Mouse (Mus musculus): ENCODE results near the gene Zglp1. TPM values are rescaled to one million over a fixed set of nuclear protein-coding genes. Genes with fewer than 3 reads are reported as not detected.
"Not testable (repeated sequence)": the region's sequence is repeated elsewhere in the genome, so short reads cannot be mapped to it uniquely, and the experiment has no call there.

The Zglp1 gene
- polyA plus RNA-seq, 1 experiment from 2014 or later: 0.39 TPM

GRCm38 (mm10) chr9:21051578-21051977 lies 15.3 kb downstream of the Zglp1 start:
- H3K4me3 ChIP-seq (replicated peaks): no peak overlapping the region
- no peak overlapping the region for H3K9ac ChIP-seq
- no peak overlapping the region for H3K27ac ChIP-seq (replicated peaks)
- H3K36me3 ChIP-seq: no peaks in the 10 kb centered on the region
- no peak for ATAC-seq (ENCODE audit: insufficient number of reproducible peaks, low FRiP score, low TSS enrichment, low read depth)
- 63% methylated on average over 10 of the region's 10 CpGs for WGBS
- no peaks in the 10 kb centered on the region for H3K4me1 ChIP-seq
- no peak overlapping the region for H3K4me2 ChIP-seq (replicated peaks)
- no peaks in the 10 kb centered on the region for H3K9me3 ChIP-seq (replicated peaks)
- no peaks in the 10 kb centered on the region for H3K27me3 ChIP-seq

- Histone ChIP-seq H3K4me2 (replicated peaks) (no peak overlapping the region), H3K36me3 (no peaks in the 10 kb centered on the region), H3K9ac (no peak overlapping the region), H3K27me3 (peaks cover 5% of the 10 kb centered on the region; the same call in 1 of the 2 replicates), H3K9me3 (replicated peaks) (no peaks in the 10 kb centered on the region), H3K4me3 (replicated peaks) (no peak overlapping the region), H3K4me1 (no peaks in the 10 kb centered on the region), H3K27ac (replicated peaks) (no peak overlapping the region)
- ATAC-seq (ENCODE audit: insufficient number of reproducible peaks, low FRiP score, low TSS enrichment, low read depth): no peak
- WGBS: 78% methylated on average over 3 of the region's 3 CpGs
Observed at GRCm38 (mm10) chr9:21045235-21045634, 21.7 kb downstream of the Zglp1 start.

DNA sequence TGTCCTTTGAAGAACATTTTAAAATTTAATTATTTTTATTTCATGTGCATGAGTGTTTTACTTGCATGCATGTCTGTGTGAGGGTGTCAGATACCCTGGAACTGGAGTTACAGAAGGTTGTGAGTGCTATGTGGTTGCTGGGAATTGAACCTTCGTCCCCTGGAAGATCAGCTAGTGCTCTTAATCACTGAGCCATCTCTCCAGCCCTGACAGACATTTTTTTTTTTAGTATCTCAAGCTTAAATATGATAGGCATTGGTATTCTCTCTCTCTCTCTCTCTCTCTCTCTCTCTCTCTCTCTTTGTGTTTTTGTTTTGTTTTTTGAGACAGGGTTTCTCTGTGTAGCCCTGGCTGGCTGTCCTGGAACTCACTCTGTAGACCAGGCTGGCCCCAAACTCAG lies 22.1 kb downstream of the Zglp1 start:
- H3K9ac ChIP-seq; H3K27me3 ChIP-seq; H3K4me1 ChIP-seq; H3K9me3 ChIP-seq (replicated peaks); H3K27ac ChIP-seq (replicated peaks); H3K36me3 ChIP-seq; H3K4me3 ChIP-seq (replicated peaks); H3K4me2 ChIP-seq (replicated peaks); ATAC-seq (ENCODE audit: insufficient number of reproducible peaks, low FRiP score, low TSS enrichment, low read depth): not testable (repeated sequence)
- WGBS: 61% methylated on average over 1 of the region's 1 CpGs

DNA sequence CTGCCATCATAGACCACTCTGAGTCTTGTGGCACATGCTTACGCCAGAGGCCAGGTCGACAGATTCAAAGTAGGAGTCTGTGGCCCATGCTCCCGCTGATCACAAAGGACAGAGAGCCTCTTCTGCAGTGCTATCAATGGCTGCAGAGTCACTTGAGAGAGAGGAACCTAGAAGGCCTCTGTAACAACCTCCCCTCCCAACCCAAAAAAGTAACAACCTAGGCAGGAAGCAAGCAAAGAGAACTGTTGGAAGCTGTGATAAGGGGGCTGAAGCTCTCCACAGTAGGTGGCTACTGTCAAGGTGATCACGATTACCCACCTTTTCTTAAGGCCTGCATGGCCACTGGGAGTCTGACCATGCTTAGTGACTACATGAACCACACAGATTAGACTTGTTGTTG lies 23.3 kb downstream of the Zglp1 start:
- Histone ChIP-seq H3K27ac (replicated peaks) (no peak overlapping the region), H3K4me1 (no peaks in the 10 kb centered on the region), H3K27me3 (peaks cover 21% of the 10 kb centered on the region), H3K4me2 (replicated peaks) (no peak overlapping the region), H3K4me3 (replicated peaks) (no peak overlapping the region), H3K9ac (no peak overlapping the region), H3K9me3 (replicated peaks) (no peaks in the 10 kb centered on the region), H3K36me3 (no peaks in the 10 kb centered on the region)
- 81% methylated on average over 4 of the region's 4 CpGs for WGBS
- ATAC-seq (ENCODE audit: insufficient number of reproducible peaks, low FRiP score, low TSS enrichment, low read depth): no peak

GRCm38 (mm10) chr9:21041308-21041707 lies 25.6 kb downstream of the Zglp1 start:
- Histone ChIP-seq H3K27ac (replicated peaks) (no peak overlapping the region), H3K9ac (no peak overlapping the region), H3K9me3 (replicated peaks) (no peaks in the 10 kb centered on the region), H3K36me3 (no peaks in the 10 kb centered on the region), H3K4me1 (peaks cover 15% of the 10 kb centered on the region), H3K4me2 (replicated peaks) (no peak overlapping the region), H3K4me3 (replicated peaks) (no peak overlapping the region), H3K27me3 (peaks cover 43% of the 10 kb centered on the region)
- 28% methylated on average over 4 of the region's 4 CpGs for WGBS
- no peak for ATAC-seq (ENCODE audit: insufficient number of reproducible peaks, low FRiP score, low TSS enrichment, low read depth)

GRCm38 (mm10) chr9:21039779-21040178 lies 27.1 kb downstream of the Zglp1 start:
- H3K27me3 ChIP-seq: peaks cover 58% of the 10 kb centered on the region
- no peak overlapping the region for H3K27ac ChIP-seq (replicated peaks)
- ATAC-seq (ENCODE audit: insufficient number of reproducible peaks, low FRiP score, low TSS enrichment, low read depth): no peak
- H3K4me1 ChIP-seq: peaks cover 19% of the 10 kb centered on the region
- no peaks in the 10 kb centered on the region for H3K9me3 ChIP-seq (replicated peaks)
- H3K9ac ChIP-seq: no peak overlapping the region
- no peaks in the 10 kb centered on the region for H3K36me3 ChIP-seq
- H3K4me2 ChIP-seq (replicated peaks): no peak overlapping the region
- WGBS: 61% methylated on average over 3 of the region's 3 CpGs
- H3K4me3 ChIP-seq (replicated peaks): no peak overlapping the region

- peak overlapping the region; percentile 72 for H3K4me2 ChIP-seq (replicated peaks)
- H3K9ac ChIP-seq: no peak overlapping the region
- peaks cover 80% of the 10 kb centered on the region for H3K27me3 ChIP-seq
- no peaks in the 10 kb centered on the region for H3K9me3 ChIP-seq (replicated peaks)
- H3K4me3 ChIP-seq (replicated peaks): peak overlapping the region; percentile 40
- no peaks in the 10 kb centered on the region for H3K36me3 ChIP-seq
- no peak; the same call in 1 of the 2 replicates for ATAC-seq (ENCODE audit: insufficient number of reproducible peaks, low FRiP score, low TSS enrichment, low read depth)
- 1% methylated on average over 31 of the region's 31 CpGs for WGBS
- peaks cover 35% of the 10 kb centered on the region for H3K4me1 ChIP-seq
- no peak overlapping the region for H3K27ac ChIP-seq (replicated peaks)
Observed at GRCm38 (mm10) chr9:21037481-21037891, 29.4 kb downstream of the Zglp1 start.

DNA sequence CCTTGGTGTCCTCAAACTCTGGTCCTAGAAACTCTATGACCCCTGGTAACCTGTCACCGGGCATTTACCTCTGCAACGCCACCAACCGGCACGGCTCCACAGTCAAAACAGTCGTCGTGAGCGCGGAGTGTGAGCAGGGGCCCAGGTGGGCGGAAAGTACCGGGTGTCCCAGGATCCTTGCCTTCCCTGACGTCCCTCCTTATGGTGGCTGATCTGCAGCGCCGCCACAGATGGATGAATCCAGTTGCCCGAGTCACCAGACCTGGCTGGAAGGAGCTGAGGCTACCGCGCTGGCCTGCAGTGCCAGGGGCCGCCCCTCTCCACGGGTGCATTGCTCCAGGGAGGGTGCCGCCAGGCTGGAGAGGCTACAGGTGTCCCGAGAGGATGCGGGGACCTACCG lies 30.2 kb downstream of the Zglp1 start:
- peak overlapping the region; percentile 40; the same call in 1 of the 2 replicates for H3K4me3 ChIP-seq (replicated peaks)
- 1% methylated on average over 22 of the region's 22 CpGs for WGBS
- H3K4me2 ChIP-seq (replicated peaks): peak overlapping the region; percentile 72; the same call in 1 of the 2 replicates
- no peaks in the 10 kb centered on the region for H3K9me3 ChIP-seq (replicated peaks)
- H3K36me3 ChIP-seq: no peaks in the 10 kb centered on the region
- no peak overlapping the region for H3K27ac ChIP-seq (replicated peaks)
- peaks cover 43% of the 10 kb centered on the region for H3K4me1 ChIP-seq
- no peak overlapping the region for H3K9ac ChIP-seq
- no peak for ATAC-seq (ENCODE audit: insufficient number of reproducible peaks, low FRiP score, low TSS enrichment, low read depth)
- peaks cover 88% of the 10 kb centered on the region for H3K27me3 ChIP-seq

DNA sequence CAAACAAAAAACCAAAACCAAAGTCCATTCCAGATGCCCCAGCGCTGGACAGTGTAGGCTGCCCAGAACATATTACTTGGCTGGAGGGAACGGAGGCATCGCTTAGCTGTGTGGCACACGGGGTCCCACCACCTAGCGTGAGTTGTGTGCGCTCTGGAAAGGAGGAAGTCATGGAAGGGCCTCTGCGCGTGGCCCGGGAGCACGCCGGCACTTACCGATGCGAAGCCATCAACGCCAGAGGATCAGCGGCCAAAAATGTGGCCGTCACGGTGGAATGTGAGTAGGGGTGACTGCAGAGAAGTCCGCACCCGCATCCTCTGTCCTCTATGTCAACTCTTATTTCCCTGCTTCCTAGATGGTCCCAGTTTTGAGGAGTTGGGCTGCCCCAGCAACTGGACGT lies 30.7 kb downstream of the Zglp1 start:
- no peak overlapping the region for H3K9ac ChIP-seq

GRCm38 (mm10) chr9:21035586-21035985 lies 31.3 kb downstream of the Zglp1 start:
- WGBS: 24% methylated on average over 9 of the region's 9 CpGs
- Histone ChIP-seq H3K9me3 (replicated peaks) (no peaks in the 10 kb centered on the region), H3K36me3 (no peaks in the 10 kb centered on the region), H3K27ac (replicated peaks) (no peak overlapping the region), H3K27me3 (peaks cover 88% of the 10 kb centered on the region), H3K4me3 (replicated peaks) (no peak overlapping the region), H3K4me1 (peaks cover 50% of the 10 kb centered on the region), H3K9ac (no peak overlapping the region), H3K4me2 (replicated peaks) (no peak overlapping the region)
- no peak for ATAC-seq (ENCODE audit: insufficient number of reproducible peaks, low FRiP score, low TSS enrichment, low read depth)

More for the DNA sequence above, 30.7 kb downstream of the Zglp1 start:
- H3K36me3 ChIP-seq: no peaks in the 10 kb centered on the region
- no peak for ATAC-seq (ENCODE audit: insufficient number of reproducible peaks, low FRiP score, low TSS enrichment, low read depth)
- H3K9me3 ChIP-seq (replicated peaks): no peaks in the 10 kb centered on the region
- H3K27ac ChIP-seq (replicated peaks): no peak overlapping the region
- H3K27me3 ChIP-seq: peaks cover 89% of the 10 kb centered on the region
- H3K4me1 ChIP-seq: peaks cover 45% of the 10 kb centered on the region
- 11% methylated on average over 20 of the region's 20 CpGs for WGBS
- no peak overlapping the region for H3K4me3 ChIP-seq (replicated peaks)
- 0 out of 2 replicates have a peak overlapping the region, but pooled peaks have one; percentile 72 for H3K4me2 ChIP-seq (replicated peaks)

DNA sequence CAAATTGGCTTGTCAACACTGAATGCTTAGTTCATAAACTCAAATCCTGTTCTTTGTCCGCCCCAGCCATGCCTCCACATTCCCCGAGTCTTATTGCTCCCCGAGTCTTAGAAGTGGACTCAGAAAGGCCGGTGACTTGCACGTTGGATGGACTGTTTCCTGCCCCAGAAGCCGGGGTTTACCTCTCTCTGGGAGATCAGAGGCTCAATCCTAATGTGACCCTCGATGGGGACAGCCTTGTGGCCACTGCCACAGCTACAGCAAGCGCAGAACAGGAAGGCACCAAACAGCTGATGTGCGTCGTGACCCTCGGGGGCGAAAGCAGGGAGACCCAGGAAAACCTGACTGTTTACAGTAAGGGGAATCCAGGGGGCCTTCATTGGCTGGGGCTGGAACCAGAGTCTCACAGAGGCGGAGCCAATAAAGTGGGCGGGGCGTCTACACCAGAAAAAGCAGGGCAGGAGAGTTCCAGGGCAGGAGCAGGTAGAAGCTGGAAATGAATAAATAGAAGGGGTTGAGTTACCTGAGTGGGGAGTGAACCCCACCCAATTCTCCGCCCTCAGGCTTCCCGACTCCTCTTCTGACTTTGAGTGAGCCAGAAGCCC lies 32.3 kb downstream of the Zglp1 start:
- Histone ChIP-seq H3K27me3 (peaks cover 86% of the 10 kb centered on the region), H3K9me3 (replicated peaks) (no peaks in the 10 kb centered on the region), H3K4me3 (replicated peaks) (0 out of 2 replicates have a peak overlapping the region, but pooled peaks have one; percentile 3), H3K9ac (no peak overlapping the region), H3K36me3 (no peaks in the 10 kb centered on the region), H3K4me1 (peaks cover 59% of the 10 kb centered on the region), H3K27ac (replicated peaks) (no peak overlapping the region), H3K4me2 (replicated peaks) (no peak overlapping the region)
- WGBS: 4% methylated on average over 17 of the region's 17 CpGs
- no peak for ATAC-seq (ENCODE audit: insufficient number of reproducible peaks, low FRiP score, low TSS enrichment, low read depth)

DNA sequence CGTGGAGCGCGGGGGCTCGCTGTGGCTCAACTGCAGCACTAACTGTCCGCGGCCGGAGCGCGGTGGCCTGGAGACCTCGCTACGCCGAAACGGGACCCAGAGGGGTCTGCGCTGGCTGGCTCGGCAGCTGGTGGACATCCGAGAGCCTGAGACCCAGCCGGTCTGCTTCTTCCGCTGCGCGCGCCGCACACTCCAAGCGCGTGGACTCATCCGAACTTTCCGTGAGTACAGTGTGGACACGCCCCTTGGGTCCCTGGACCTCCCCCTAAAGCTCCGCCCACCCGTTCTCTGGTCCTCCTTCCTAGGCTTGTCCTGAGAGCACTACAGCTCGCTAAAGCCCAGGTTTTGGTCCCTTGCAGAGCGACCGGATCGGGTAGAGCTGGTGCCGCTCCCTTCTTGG lies 33.8 kb downstream of the Zglp1 start:
- H3K4me2 ChIP-seq (replicated peaks): peak overlapping the region; percentile 98
- no peaks in the 10 kb centered on the region for H3K9me3 ChIP-seq (replicated peaks)
- H3K4me3 ChIP-seq (replicated peaks): peak overlapping the region; percentile 59
- H3K4me1 ChIP-seq: peaks cover 67% of the 10 kb centered on the region
- H3K9ac ChIP-seq: peak overlapping the region; percentile 37; the same call in 1 of the 2 replicates
- H3K36me3 ChIP-seq: no peaks in the 10 kb centered on the region
- ATAC-seq (ENCODE audit: insufficient number of reproducible peaks, low FRiP score, low TSS enrichment, low read depth): 0 out of 2 replicates have a peak, but pooled peaks have one; percentile 52
- H3K27me3 ChIP-seq: peaks cover 84% of the 10 kb centered on the region
- WGBS: 1% methylated on average over 33 of the region's 34 CpGs
- H3K27ac ChIP-seq (replicated peaks): no peak overlapping the region
